Mouse (Mus musculus) heart, embryonic 11.5 days (tissue): Measurements from ENCODE around the gene Ifi35. TPM values are rescaled to one million over a fixed set of nuclear protein-coding genes. Genes with fewer than 3 reads are reported as not detected.
"Not testable (repeated sequence)": the region's sequence is repeated elsewhere in the genome, so short reads cannot be mapped to it uniquely, and the experiment has no call there.

ENCODE experiments used
- ATAC-seq: fragments of 200-750 bp; cut with Nextera tagmentation; replicated peaks from 2 replicates; pipeline ENCODE4 v1.8.0; 2017; ENCODE audit warnings: moderate library complexity; ENCODE audit not compliant: insufficient number of reproducible peaks, low FRiP score, low TSS enrichment
- H3K27ac ChIP-seq: fragments of 300-500 bp; sonication (generic); 2 replicates; pipeline ENCODE4 v1.5.1; 2014; ENCODE audit warnings: mild to moderate bottlenecking, low read depth, low read length
- H3K27me3 ChIP-seq: fragments of 300-500 bp; sonication (generic); 2 replicates; pipeline ENCODE4 v1.6.1; 2014; ENCODE audit warnings: mild to moderate bottlenecking, low read length, mixed read lengths; ENCODE audit not compliant: control insufficient read depth, insufficient read depth
- H3K36me3 ChIP-seq: fragments of 300-500 bp; sonication (generic); 2 replicates; pipeline ENCODE4 v1.6.1; 2014; ENCODE audit warnings: mild to moderate bottlenecking, low read length, moderate library complexity, mixed read lengths; ENCODE audit not compliant: control insufficient read depth, insufficient read depth
- H3K4me1 ChIP-seq: fragments of 300-500 bp; sonication (generic); 2 replicates; pipeline ENCODE4 v1.6.1; 2014; ENCODE audit warnings: low read length; ENCODE audit not compliant: control insufficient read depth, insufficient read depth
- H3K4me2 ChIP-seq: fragments of 300-500 bp; sonication (generic); 2 replicates; pipeline ENCODE4 v1.6.1; 2014; ENCODE audit warnings: mild to moderate bottlenecking, moderate library complexity
- H3K4me3 ChIP-seq: fragments of 300-500 bp; sonication (generic); 2 replicates; pipeline ENCODE4 v1.5.1; 2014; ENCODE audit warnings: low read depth, low read length
- H3K9ac ChIP-seq: fragments of 300-500 bp; sonication (generic); 2 replicates; pipeline ENCODE4 v1.6.1; 2014; ENCODE audit warnings: mild to moderate bottlenecking, low read depth, low read length, moderate library complexity
- H3K9me3 ChIP-seq: fragments of 300-500 bp; sonication (generic); replicated peaks from 2 replicates; pipeline ENCODE4 v1.6.1; 2016; ENCODE audit warnings: low read length; ENCODE audit not compliant: control insufficient read depth
- WGBS: fragments of 180-500 bp; shearing (Covaris S2); extraction: QIAGEN DNeasy Blood & Tissue Kit; methylation state at CpG from one replicate; pipeline ENCODE4 v1.1.7; 2014; ENCODE audit not compliant: insufficient replicate concordance; 5-methylcytosine and 5-hydroxymethylcytosine counted together
- polyA plus RNA-seq: library from polyadenylated mRNA; unstranded; fragments of >200 nt; fragmentation: Nextera tagmentation; extraction: Ambion mirVana; gene quantifications from 2 replicates; pipeline ENCODE4 v1.2.1, GENCODE M21; 2014

Ifi35 gene
- polyA plus RNA-seq, 1 experiment from 2014 or later, result 11.8 TPM

GRCm38 (mm10) chr11:101442127-101442693 is 6.0 kb upstream of the Ifi35 start, which contains the start of gene Rpl27:
Gene Rpl27, plus strand, starts transcription at chr11:101442298.
- no peaks in the 10 kb centered on the region for H3K27me3 ChIP-seq
- peaks cover 22% of the 10 kb centered on the region for H3K36me3 ChIP-seq
- WGBS, result under 1% methylated on average over 42 of the region's 42 CpGs
- H3K9me3 ChIP-seq, result no peaks in the 10 kb centered on the region
- H3K9ac ChIP-seq, result peak within 1 kb of the TSS; percentile 93
- peak within 1 kb of the TSS; percentile 79 for H3K4me3 ChIP-seq
- peak; percentile 96 for ATAC-seq
- peak within 1 kb of the TSS; percentile 94 for H3K27ac ChIP-seq
- peak within 1 kb of the TSS; percentile 94 for H3K4me2 ChIP-seq
- peaks cover 4% of the 10 kb centered on the region for H3K4me1 ChIP-seq

- H3K4me2 ChIP-seq, result peak overlapping the region; percentile 94
- peak overlapping the region; percentile 93 for H3K9ac ChIP-seq
- H3K4me3 ChIP-seq, result peak overlapping the region; percentile 79
- peaks cover 22% of the 10 kb centered on the region for H3K36me3 ChIP-seq
- H3K27ac ChIP-seq, result peak overlapping the region; percentile 94
- 1% methylated on average over 14 of the region's 14 CpGs for WGBS
- H3K27me3 ChIP-seq, result no peaks in the 10 kb centered on the region
- ATAC-seq, result no peak
- H3K9me3 ChIP-seq, result no peaks in the 10 kb centered on the region
- peaks cover 4% of the 10 kb centered on the region for H3K4me1 ChIP-seq
Measured at GRCm38 (mm10) chr11:101442760-101443159, 5.4 kb upstream of the Ifi35 start.

GRCm38 (mm10) chr11:101446319-101446718 is 1.9 kb upstream of the Ifi35 start:
- Histone ChIP-seq H3K4me1 (peaks cover 10% of the 10 kb centered on the region), H3K9ac (no peak overlapping the region), H3K27me3 (no peaks in the 10 kb centered on the region), H3K27ac (no peak overlapping the region), H3K9me3 (no peaks in the 10 kb centered on the region), H3K4me2 (no peak overlapping the region), H3K4me3 (no peak overlapping the region), H3K36me3 (peaks cover 22% of the 10 kb centered on the region)
- 65% methylated on average over 1 of the region's 1 CpGs for WGBS
- no peak for ATAC-seq

- H3K4me2 ChIP-seq, ATAC-seq, H3K4me1 ChIP-seq, H3K9me3 ChIP-seq, H3K4me3 ChIP-seq, H3K9ac ChIP-seq, H3K27me3 ChIP-seq, H3K27ac ChIP-seq: not testable (repeated sequence)
- WGBS, result 89% methylated on average over 8 of the region's 8 CpGs
- peaks cover 22% of the 10 kb centered on the region for H3K36me3 ChIP-seq
Measured at GRCm38 (mm10) chr11:101446860-101447259, 1.3 kb upstream of the Ifi35 start.

GRCm38 (mm10) chr11:101447786-101448185 is 421 bp upstream of the Ifi35 start:
- ATAC-seq, result no peak
- Histone ChIP-seq H3K4me3 (no peak overlapping the region), H3K9me3 (no peaks in the 10 kb centered on the region), H3K36me3 (peaks cover 22% of the 10 kb centered on the region), H3K4me2 (peak overlapping the region; percentile 63), H3K27me3 (no peaks in the 10 kb centered on the region), H3K9ac (no peak overlapping the region), H3K27ac (peak overlapping the region; percentile 62; the same call in 1 of the 2 replicates), H3K4me1 (peaks cover 10% of the 10 kb centered on the region)
- WGBS, result 82% methylated on average over 5 of the region's 5 CpGs

- 0 out of 2 replicates have a peak overlapping the region, but pooled peaks have one; percentile 1 for H3K27ac ChIP-seq
- no peak for ATAC-seq
- H3K4me3 ChIP-seq, result peak overlapping the region; percentile 50
Measured at GRCm38 (mm10) chr11:101448899-101449298, 692 bp downstream of the Ifi35 start.

GRCm38 (mm10) chr11:101449596-101449995 is 1.4 kb downstream of the Ifi35 start:
- WGBS, result 79% methylated on average over 4 of the region's 4 CpGs
- not testable (repeated sequence) for H3K9me3 ChIP-seq, H3K4me3 ChIP-seq, H3K36me3 ChIP-seq, H3K4me2 ChIP-seq, H3K27me3 ChIP-seq, ATAC-seq, H3K27ac ChIP-seq, H3K4me1 ChIP-seq, H3K9ac ChIP-seq

More at GRCm38 (mm10) chr11:101448899-101449298, 692 bp downstream of the Ifi35 start:
- Histone ChIP-seq H3K9ac (peak overlapping the region; percentile 74; the same call in 1 of the 2 replicates), H3K4me2 (peak overlapping the region; percentile 63), H3K27me3 (no peaks in the 10 kb centered on the region), H3K36me3 (peaks cover 14% of the 10 kb centered on the region), H3K4me1 (peaks cover 6% of the 10 kb centered on the region), H3K9me3 (no peaks in the 10 kb centered on the region)
- 71% methylated on average over 4 of the region's 4 CpGs for WGBS

- no peaks in the 10 kb centered on the region for H3K9me3 ChIP-seq
- no peak for ATAC-seq
- no peak overlapping the region for H3K4me2 ChIP-seq
- H3K9ac ChIP-seq, result no peak overlapping the region
- H3K4me1 ChIP-seq, result 0 out of 2 replicates have a peak, but pooled peaks cover 6% of the 10 kb centered on the region
- no peak overlapping the region for H3K4me3 ChIP-seq
- 85% methylated on average over 3 of the region's 3 CpGs for WGBS
- no peak overlapping the region for H3K27ac ChIP-seq
- H3K27me3 ChIP-seq, result no peaks in the 10 kb centered on the region
- H3K36me3 ChIP-seq, result peaks cover 2% of the 10 kb centered on the region; the same call in 1 of the 2 replicates
Measured at GRCm38 (mm10) chr11:101450394-101450793, 2.2 kb downstream of the Ifi35 start.

GRCm38 (mm10) chr11:101451536-101451935 is 3.3 kb downstream of the Ifi35 start:
- ATAC-seq, result no peak
- 87% methylated on average over 10 of the region's 10 CpGs for WGBS
- Histone ChIP-seq H3K9me3 (no peaks in the 10 kb centered on the region), H3K4me3 (no peak overlapping the region), H3K9ac (no peak overlapping the region), H3K36me3 (no peaks in the 10 kb centered on the region), H3K27me3 (no peaks in the 10 kb centered on the region), H3K4me1 (0 out of 2 replicates have a peak, but pooled peaks cover 6% of the 10 kb centered on the region), H3K27ac (no peak overlapping the region), H3K4me2 (no peak overlapping the region)
